Mouse (Mus musculus): ENCODE measurements around the gene Ubac2.

DNA sequence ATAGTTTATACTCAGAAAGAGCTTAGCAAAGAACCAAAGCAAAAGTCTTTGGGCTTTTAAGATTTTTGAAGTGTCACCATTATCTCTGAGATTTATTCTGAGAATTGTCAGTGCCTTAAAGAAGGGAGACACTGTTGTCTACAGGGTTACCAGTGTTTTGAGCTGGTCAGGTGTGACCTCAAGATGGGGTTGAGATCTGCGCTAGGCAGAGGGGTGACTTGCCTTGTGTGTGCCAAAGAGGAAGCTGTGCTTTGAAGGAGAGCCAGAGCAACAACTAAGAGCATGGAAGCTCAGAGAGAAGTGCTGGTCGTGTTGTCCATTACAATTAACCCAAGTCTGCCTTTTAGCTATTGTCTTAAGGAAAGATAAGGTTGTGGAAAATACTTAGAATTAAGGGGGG lies 82.1 kb downstream of the Ubac2 start:
- no peak for TF ChIP-seq EP300 (IDR thresholded peaks at IDR 0.05)
- no peak for TF ChIP-seq CTCF (IDR thresholded peaks at IDR 0.05)

All from lung, postnatal 0 days (tissue).